Mouse (Mus musculus) small intestine, adult 2 months (tissue): ENCODE measurements at regions not wholly inside any gene's neighbourhood (a gene's known extent, or its start where the extent isn't known, plus 50 kb on each side); places are given as distances from the start of the nearest gene placed in this dataset.

Source experiments
- CTCF ChIP-seq: fragments of 200-500 bp; IDR thresholded peaks from 2 replicates; pipeline ENCODE4 v1.5.1; 2012; ENCODE audit warnings: low read depth, mild to moderate bottlenecking, control low read depth, inconsistent platforms, low read length, moderate library complexity, mixed read lengths; ENCODE audit not compliant: insufficient replicate concordance, insufficient read length; ENCODE audit errors: extremely low read depth
- POLR2A ChIP-seq: fragments of 200-500 bp; IDR thresholded peaks from 2 replicates; pipeline ENCODE4 v1.6.1; 2012; ENCODE audit warnings: low read depth, mild to moderate bottlenecking, control low read depth, inconsistent platforms, low read length, moderate library complexity

DNA sequence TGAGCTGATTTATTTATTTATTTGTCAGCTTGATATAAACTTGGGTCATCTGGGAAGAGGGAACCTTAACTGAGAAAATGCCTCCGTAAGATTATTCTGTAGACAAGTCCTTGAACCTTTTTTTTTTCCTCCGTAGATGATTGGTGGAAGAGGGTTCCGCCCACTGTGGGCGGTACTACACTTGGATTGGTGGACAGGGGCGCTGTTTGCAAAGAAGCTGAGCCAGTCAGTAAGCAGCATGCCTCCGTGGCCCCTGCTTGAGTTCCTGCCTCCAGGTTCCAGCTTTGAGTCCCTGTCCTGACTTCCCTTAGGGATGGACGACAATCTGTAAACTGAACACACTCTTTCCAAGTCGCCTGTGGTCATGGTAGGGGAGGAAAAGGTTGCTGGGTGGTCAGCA lies 259.4 kb upstream of the Sulf2 start:
- TF ChIP-seq POLR2A (no peak), CTCF (no peak)
